Mouse (Mus musculus): ENCODE results near the gene Ugt1a2. TPM values are rescaled to one million over a fixed set of nuclear protein-coding genes. Genes with fewer than 3 reads are reported as not detected.
"Not testable (repeated sequence)": the region's sequence is repeated elsewhere in the genome, so short reads cannot be mapped to it uniquely, and the experiment has no call there.

Gene Ugt1a2
- polyA plus RNA-seq, 1 experiment: 0.32 TPM

GRCm38 (mm10) chr1:88223591-88223990 is 23.2 kb downstream of the Ugt1a2 start:
- 55% methylated on average over 1 of the region's 1 CpGs for WGBS
- no peaks in the 10 kb centered on the region for H3K27me3 ChIP-seq (ENCODE audit: control insufficient read depth, insufficient read depth, low read length)
- H3K27ac ChIP-seq (ENCODE audit: control insufficient read depth, insufficient read depth, low read length): no peak overlapping the region
- H3K36me3 ChIP-seq (ENCODE audit: control insufficient read depth, insufficient read depth, low read length): no peaks in the 10 kb centered on the region
- H3K4me1 ChIP-seq (replicated peaks; ENCODE audit: control insufficient read depth, insufficient read depth, low read length): no peaks in the 10 kb centered on the region
- DNase-seq: peak; percentile 6
- no peak overlapping the region for H3K4me3 ChIP-seq (ENCODE audit: control insufficient read depth, insufficient read depth, low read length)
- TF ChIP-seq CTCF (IDR thresholded peaks at IDR 0.05; ENCODE audit: borderline replicate concordance, control insufficient read depth, extremely low read depth, insufficient read depth, low read length, poor library complexity) (no peak), POLR2A (IDR thresholded peaks at IDR 0.05; ENCODE audit: control insufficient read depth, extremely low read depth, insufficient read depth, low read length, poor library complexity) (no peak)

- Histone ChIP-seq H3K4me3 (ENCODE audit: control insufficient read depth, insufficient read depth, low read length) (no peak overlapping the region), H3K4me1 (replicated peaks; ENCODE audit: control insufficient read depth, insufficient read depth, low read length) (no peaks in the 10 kb centered on the region), H3K27me3 (ENCODE audit: control insufficient read depth, insufficient read depth, low read length) (no peaks in the 10 kb centered on the region), H3K36me3 (ENCODE audit: control insufficient read depth, insufficient read depth, low read length) (no peaks in the 10 kb centered on the region), H3K27ac (ENCODE audit: control insufficient read depth, insufficient read depth, low read length) (no peak overlapping the region)
- DNase-seq: peak; percentile 3
- TF ChIP-seq POLR2A (IDR thresholded peaks at IDR 0.05; ENCODE audit: control insufficient read depth, extremely low read depth, insufficient read depth, low read length, poor library complexity) (no peak), CTCF (IDR thresholded peaks at IDR 0.05; ENCODE audit: borderline replicate concordance, control insufficient read depth, extremely low read depth, insufficient read depth, low read length, poor library complexity) (no peak)
- WGBS: 73% methylated on average over 2 of the region's 2 CpGs
These were observed 23.8 kb downstream of the Ugt1a2 start for GRCm38 (mm10) chr1:88224029-88224776.

DNA sequence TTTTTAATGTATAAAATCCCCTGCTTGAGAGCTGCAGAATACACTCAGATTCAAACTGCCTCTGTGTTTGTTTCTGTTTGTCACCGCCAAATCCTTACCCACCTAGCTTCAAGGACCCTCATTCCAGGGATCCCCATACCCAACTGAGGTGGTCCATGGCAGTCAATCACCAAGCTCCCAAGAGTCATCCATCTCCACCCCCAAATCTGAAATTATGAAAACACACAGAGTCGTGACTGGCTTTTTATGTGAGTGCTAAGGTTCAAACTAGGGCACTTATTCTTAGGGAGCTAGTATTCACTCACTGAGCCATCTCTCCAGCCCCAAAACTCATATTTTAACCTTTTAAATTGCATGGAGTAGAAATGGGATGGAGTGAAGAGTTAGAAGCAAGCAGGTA is 24.9 kb downstream of the Ugt1a2 start:
- WGBS: 48% methylated on average over 2 of the region's 2 CpGs
- H3K36me3 ChIP-seq (ENCODE audit: control insufficient read depth, insufficient read depth, low read length); H3K4me3 ChIP-seq (ENCODE audit: control insufficient read depth, insufficient read depth, low read length); H3K27ac ChIP-seq (ENCODE audit: control insufficient read depth, insufficient read depth, low read length); DNase-seq; H3K4me1 ChIP-seq (replicated peaks; ENCODE audit: control insufficient read depth, insufficient read depth, low read length); H3K27me3 ChIP-seq (ENCODE audit: control insufficient read depth, insufficient read depth, low read length): not testable (repeated sequence)

DNA sequence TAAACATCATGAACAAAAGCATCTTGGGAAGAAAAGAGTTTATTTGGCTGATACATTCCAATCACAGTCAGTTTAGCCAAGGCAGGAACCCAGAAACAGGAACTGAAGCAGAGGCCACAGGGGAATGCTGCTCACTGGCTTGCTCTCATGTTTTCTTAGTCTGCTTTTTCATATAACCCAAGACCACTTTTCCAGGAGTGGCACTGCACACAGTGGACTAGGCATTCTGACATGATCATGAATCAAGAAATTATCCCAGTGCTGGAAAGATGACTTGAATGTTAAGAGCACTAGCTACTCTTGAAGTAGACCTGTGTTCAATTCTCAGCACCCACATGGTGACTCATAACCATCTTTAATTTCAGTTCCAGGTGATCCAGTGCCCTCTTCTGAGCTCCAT is 25.3 kb downstream of the Ugt1a2 start:
- Histone ChIP-seq H3K4me3 (ENCODE audit: control insufficient read depth, insufficient read depth, low read length) (no peak overlapping the region), H3K27me3 (ENCODE audit: control insufficient read depth, insufficient read depth, low read length) (no peaks in the 10 kb centered on the region), H3K36me3 (ENCODE audit: control insufficient read depth, insufficient read depth, low read length) (no peaks in the 10 kb centered on the region), H3K27ac (ENCODE audit: control insufficient read depth, insufficient read depth, low read length) (no peak overlapping the region), H3K4me1 (replicated peaks; ENCODE audit: control insufficient read depth, insufficient read depth, low read length) (no peaks in the 10 kb centered on the region)
- peak; percentile 1 for DNase-seq
- TF ChIP-seq CTCF (IDR thresholded peaks at IDR 0.05; ENCODE audit: borderline replicate concordance, control insufficient read depth, extremely low read depth, insufficient read depth, low read length, poor library complexity) (no peak), POLR2A (IDR thresholded peaks at IDR 0.05; ENCODE audit: control insufficient read depth, extremely low read depth, insufficient read depth, low read length, poor library complexity) (no peak)

DNA sequence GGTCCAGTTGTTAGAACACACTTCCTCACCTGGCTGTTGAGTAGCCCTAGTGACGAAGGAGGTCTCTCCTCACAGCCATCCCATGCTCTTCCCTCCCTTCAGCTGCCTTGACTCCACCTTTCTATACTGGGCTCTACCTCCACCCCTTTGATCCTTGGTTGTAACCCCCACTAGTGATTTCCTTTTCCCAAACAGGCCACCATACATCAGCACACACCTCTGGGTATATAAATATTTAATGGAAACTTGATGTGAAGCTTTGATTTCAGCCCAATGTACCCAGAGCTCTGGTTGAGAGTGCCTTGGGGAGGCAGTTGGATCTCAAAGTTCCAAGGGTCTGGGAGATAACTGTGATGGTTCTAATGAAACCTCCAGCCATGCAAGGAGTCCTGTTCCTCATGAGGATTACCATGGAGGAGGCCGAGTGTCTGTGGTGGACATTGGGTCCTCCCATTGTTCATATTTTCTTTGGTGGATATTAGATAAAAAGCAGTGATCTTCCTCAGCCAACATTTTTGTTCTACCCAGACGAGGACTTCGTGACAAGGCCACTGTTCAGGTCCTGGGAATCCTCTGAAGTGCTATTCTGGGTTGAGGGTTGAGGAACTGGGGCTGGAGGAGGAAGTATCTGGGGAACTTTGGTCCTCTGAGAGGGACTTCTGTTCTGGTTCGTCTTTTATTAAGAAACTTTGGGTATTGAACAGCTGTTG is 26.4 kb downstream of the Ugt1a2 start, which contains the start of gene Mroh2a:
TSS of gene Mroh2a (plus strand) at position 317 of the 710 bp plus-strand sequence.
- no peak for TF ChIP-seq CTCF (IDR thresholded peaks at IDR 0.05; ENCODE audit: borderline replicate concordance, control insufficient read depth, extremely low read depth, insufficient read depth, low read length, poor library complexity)
- TF ChIP-seq POLR2A (IDR thresholded peaks at IDR 0.05; ENCODE audit: control insufficient read depth, extremely low read depth, insufficient read depth, low read length, poor library complexity): no peak
- H3K27ac ChIP-seq (ENCODE audit: control insufficient read depth, insufficient read depth, low read length): no peak within 1 kb of the TSS
- H3K4me3 ChIP-seq (ENCODE audit: control insufficient read depth, insufficient read depth, low read length): no peak within 1 kb of the TSS
- no peaks in the 10 kb centered on the region for H3K27me3 ChIP-seq (ENCODE audit: control insufficient read depth, insufficient read depth, low read length)
- peak; percentile 9 for DNase-seq
- 50% methylated on average over 5 of the region's 5 CpGs for WGBS
- no peaks in the 10 kb centered on the region for H3K36me3 ChIP-seq (ENCODE audit: control insufficient read depth, insufficient read depth, low read length)
- H3K4me1 ChIP-seq (replicated peaks; ENCODE audit: control insufficient read depth, insufficient read depth, low read length): no peaks in the 10 kb centered on the region

GRCm38 (mm10) chr1:88227482-88227881 is 27.1 kb downstream of the Ugt1a2 start:
- no peak for DNase-seq
- 61% methylated on average over 2 of the region's 2 CpGs for WGBS
- no peaks in the 10 kb centered on the region for H3K36me3 ChIP-seq (ENCODE audit: control insufficient read depth, insufficient read depth, low read length)
- no peak for TF ChIP-seq CTCF (IDR thresholded peaks at IDR 0.05; ENCODE audit: borderline replicate concordance, control insufficient read depth, extremely low read depth, insufficient read depth, low read length, poor library complexity)
- no peak for TF ChIP-seq POLR2A (IDR thresholded peaks at IDR 0.05; ENCODE audit: control insufficient read depth, extremely low read depth, insufficient read depth, low read length, poor library complexity)
- H3K4me3 ChIP-seq (ENCODE audit: control insufficient read depth, insufficient read depth, low read length): no peak overlapping the region
- no peaks in the 10 kb centered on the region for H3K27me3 ChIP-seq (ENCODE audit: control insufficient read depth, insufficient read depth, low read length)
- no peak overlapping the region for H3K27ac ChIP-seq (ENCODE audit: control insufficient read depth, insufficient read depth, low read length)
- no peaks in the 10 kb centered on the region for H3K4me1 ChIP-seq (replicated peaks; ENCODE audit: control insufficient read depth, insufficient read depth, low read length)

Measured in thymus, adult 2 months (tissue).